Mouse (Mus musculus) olfactory bulb, adult 2 months (tissue): ENCODE data around the gene Olfr1496. TPM values are rescaled to one million over a fixed set of nuclear protein-coding genes. Genes with fewer than 3 reads are reported as not detected.

Source experiments
- H3K27ac ChIP-seq: fragments of 200-500 bp; 2 replicates; pipeline ENCODE4 v1.5.1; 2012; ENCODE audit warnings: low read depth, low read length; ENCODE audit not compliant: insufficient read depth
- H3K4me1 ChIP-seq: fragments of 200-500 bp; 2 replicates; pipeline ENCODE4 v1.6.1; 2012; ENCODE audit warnings: low read length; ENCODE audit not compliant: control insufficient read depth, insufficient read depth
- H3K4me3 ChIP-seq: fragments of 200-500 bp; 2 replicates; pipeline ENCODE4 v1.5.1; 2012; ENCODE audit warnings: mild to moderate bottlenecking, low read depth, low read length, moderate library complexity; ENCODE audit not compliant: insufficient read depth
- CTCF ChIP-seq: fragments of 200-500 bp; IDR thresholded peaks from 2 replicates; pipeline ENCODE4 v1.5.1; 2012; ENCODE audit warnings: low read depth, mild to moderate bottlenecking, low read length, moderate library complexity; ENCODE audit not compliant: insufficient read depth
- POLR2A ChIP-seq: fragments of 200-500 bp; IDR thresholded peaks from 2 replicates; pipeline ENCODE4 v1.6.1; 2012; ENCODE audit warnings: mild to moderate bottlenecking, low read depth, low read length, moderate library complexity; ENCODE audit not compliant: insufficient read depth
- WGBS: fragments of 180-500 bp; shearing (Covaris S2); methylation state at CpG from one replicate; pipeline ENCODE4 v1.1.7; 2018; 5-methylcytosine and 5-hydroxymethylcytosine counted together
- polyA plus RNA-seq: library from polyadenylated mRNA; stranded (reverse); fragments of >200 nt; gene quantifications from 2 replicates; pipeline ENCODE4 v1.2.4, GENCODE M21; 2012; ENCODE audit warnings: low replicate concordance; ENCODE audit not compliant: missing spikeins, insufficient read depth, insufficient read length

The Olfr1496 gene
- polyA plus RNA-seq, 1 experiment = not detected

GRCm38 (mm10) chr19:13819347-13819746, 41.7 kb downstream of the Olfr1496 start, which contains the start of gene Olfr1499:
Gene Olfr1499 (minus strand): TSS chr19:13819447.
- no peak within 1 kb of the TSS for H3K4me3 ChIP-seq
- no peaks in the 10 kb centered on the region for H3K4me1 ChIP-seq
- no peak for TF ChIP-seq CTCF
- no peak for TF ChIP-seq POLR2A
- H3K27ac ChIP-seq = no peak within 1 kb of the TSS

DNA sequence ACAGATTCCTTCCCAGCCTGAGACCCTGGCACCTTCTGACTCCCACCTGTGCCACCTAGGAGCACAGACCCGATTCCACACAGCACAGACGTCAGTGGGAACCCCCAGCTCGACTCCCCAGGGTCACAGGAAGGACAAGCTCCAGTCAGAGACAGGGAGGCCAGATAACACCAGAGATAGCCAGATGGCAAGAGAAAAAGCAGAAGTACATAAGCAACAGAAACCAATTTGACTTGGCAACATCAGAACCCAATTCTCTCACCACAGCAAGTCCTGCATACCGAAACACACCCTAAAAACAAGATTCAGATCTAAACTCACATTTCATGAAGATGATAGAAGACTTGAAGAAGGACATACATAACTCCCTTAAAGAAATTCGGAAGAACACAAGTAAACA, 43.2 kb downstream of the Olfr1496 start:
- H3K27ac ChIP-seq = no peak overlapping the region
- no peak for TF ChIP-seq CTCF
- no peak for TF ChIP-seq POLR2A
- 76% methylated on average over 5 of the region's 5 CpGs for WGBS

GRCm38 (mm10) chr19:13828447-13828846, 50.8 kb downstream of the Olfr1496 start:
- WGBS = 64% methylated on average over 3 of the region's 3 CpGs
- no peaks in the 10 kb centered on the region for H3K4me1 ChIP-seq
- TF ChIP-seq CTCF (no peak), POLR2A (no peak)
- H3K4me3 ChIP-seq = no peak overlapping the region
- H3K27ac ChIP-seq = no peak overlapping the region

More for the DNA sequence above, 43.2 kb downstream of the Olfr1496 start:
- Histone ChIP-seq H3K4me1 (no peaks in the 10 kb centered on the region), H3K4me3 (no peak overlapping the region)

DNA sequence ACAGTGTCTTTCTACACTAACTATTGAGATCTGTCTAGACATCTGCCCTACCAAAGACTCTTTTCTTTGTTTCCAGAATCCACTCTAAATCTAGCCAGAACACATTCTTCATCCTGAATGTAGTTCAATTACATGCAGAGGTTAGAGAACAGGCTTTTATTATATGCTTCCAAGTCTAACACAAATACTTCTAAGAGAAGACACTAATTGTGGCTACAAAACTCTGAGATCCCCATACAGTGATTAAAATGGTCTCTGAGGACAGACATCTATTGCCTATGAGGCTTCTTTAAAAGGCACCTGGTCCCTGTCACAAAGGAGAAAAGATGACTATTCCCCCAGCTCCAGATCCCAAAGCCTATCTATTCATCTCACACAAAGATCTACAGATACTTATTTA, 52.7 kb downstream of the Olfr1496 start, which contains the start of gene Olfr1500:
Gene Olfr1500 (minus strand): TSS at position 101 of the 400 bp plus-strand sequence.
- Histone ChIP-seq H3K27ac (no peak within 1 kb of the TSS), H3K4me1 (no peaks in the 10 kb centered on the region), H3K4me3 (no peak within 1 kb of the TSS)
- TF ChIP-seq POLR2A = no peak
- no peak for TF ChIP-seq CTCF

Other genes starting within 250 kb of the Olfr1496 start
- gene Olfr1480, start 250.0 kb upstream of the Olfr1496 start, polyA plus RNA-seq = not detected in 2 replicates
- not detected in 2 replicates for gene Olfr1484, start 194.4 kb upstream of the Olfr1496 start, polyA plus RNA-seq
- not detected in 2 replicates for gene Olfr1487, start 160.5 kb upstream of the Olfr1496 start, polyA plus RNA-seq
- gene Olfr1489, start 146.3 kb upstream of the Olfr1496 start, polyA plus RNA-seq = not detected in 2 replicates
- not detected in 2 replicates for gene Olfr1490, start 126.8 kb upstream of the Olfr1496 start, polyA plus RNA-seq
- not detected in 2 replicates for gene Olfr1491, start 80.6 kb upstream of the Olfr1496 start, polyA plus RNA-seq
- gene Olfr1493-ps1, start 54.6 kb upstream of the Olfr1496 start, polyA plus RNA-seq = not detected in 2 replicates
- gene Olfr1494, start 38.1 kb upstream of the Olfr1496 start, polyA plus RNA-seq = not detected in 2 replicates
- gene Olfr1495, start 13.3 kb upstream of the Olfr1496 start, polyA plus RNA-seq = not detected in 2 replicates
- gene Olfr1497, start 20.3 kb downstream of the Olfr1496 start, polyA plus RNA-seq = not detected in 2 replicates
- not detected in 2 replicates for gene Olfr1499, start 41.6 kb downstream of the Olfr1496 start, polyA plus RNA-seq
- gene Olfr1500, start 52.6 kb downstream of the Olfr1496 start, polyA plus RNA-seq = not detected in 2 replicates
- gene Olfr1501, start 72.8 kb downstream of the Olfr1496 start, polyA plus RNA-seq = not detected in 2 replicates
- gene Olfr1502, start 83.9 kb downstream of the Olfr1496 start, polyA plus RNA-seq = not detected in 2 replicates
- not detected in 2 replicates for gene Olfr1504, start 120.0 kb downstream of the Olfr1496 start, polyA plus RNA-seq
- gene Olfr1505, start 135.7 kb downstream of the Olfr1496 start, polyA plus RNA-seq = not detected in 2 replicates